Mouse (Mus musculus) thymus, adult 2 months (tissue): ENCODE measurements around the gene Clasp1.

Experiments used
- CTCF ChIP-seq: fragments of 200-500 bp; IDR thresholded peaks from 2 replicates; pipeline ENCODE4 v1.5.1; 2012; ENCODE audit warnings: mild to moderate bottlenecking, control low read depth, low read length, moderate library complexity, borderline replicate concordance; ENCODE audit not compliant: control insufficient read depth, poor library complexity, insufficient read depth; ENCODE audit errors: extremely low read depth
- POLR2A ChIP-seq: fragments of 200-500 bp; IDR thresholded peaks from 2 replicates; pipeline ENCODE4 v1.6.1; 2012; ENCODE audit warnings: mild to moderate bottlenecking, low read length, control low read depth, moderate library complexity; ENCODE audit not compliant: control insufficient read depth, poor library complexity, insufficient read depth; ENCODE audit errors: extremely low read depth

DNA sequence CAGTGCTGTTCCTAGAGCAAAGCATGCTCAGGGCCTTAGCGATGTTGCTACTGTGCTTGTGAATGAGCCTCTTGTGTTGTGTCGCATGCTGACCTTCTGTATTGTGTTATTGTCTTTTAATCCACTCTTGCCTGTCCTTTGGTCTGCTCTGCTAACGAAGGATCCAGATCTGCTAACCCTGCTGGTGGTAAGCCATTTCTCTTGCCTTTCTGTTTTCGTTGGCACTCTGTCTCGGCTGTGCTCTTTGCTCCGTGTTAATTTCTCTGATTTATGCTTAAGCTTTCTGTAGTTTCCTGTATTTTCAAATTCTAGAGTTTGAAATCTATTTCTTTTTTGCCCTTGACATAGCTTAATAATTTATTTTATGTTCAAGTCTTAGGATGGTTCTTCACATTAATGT lies 134.3 kb downstream of the Clasp1 start:
- TF ChIP-seq CTCF, result no peak
- TF ChIP-seq POLR2A, result no peak
